Mouse (Mus musculus): ENCODE data around the gene Tpst2. TPM values are rescaled to one million over a fixed set of nuclear protein-coding genes. Genes with fewer than 3 reads are reported as not detected.

Tpst2 gene
- 10 to 100 TPM; 16.8 to 17.8 TPM for total RNA-seq (2021)
- long read RNA-seq, experiment 1, transcript Tpst2-201 (7 exons, 1,835 nt): major isoform, 17 of 27 reads
- long read RNA-seq, experiment 1, partial matches to known transcripts: 7 of 27 reads
- long read RNA-seq, experiment 1, other reads (novel, unspliced or antisense): 3 of 27 reads
- long read RNA-seq, experiment 2, transcript Tpst2-201 (7 exons, 1,835 nt): major isoform, 22 of 31 reads
- long read RNA-seq, experiment 2, partial matches to known transcripts: 4 of 31 reads
- long read RNA-seq, experiment 2, other reads (novel, unspliced or antisense): 5 of 31 reads

GRCm38 (mm10) chr5:112276267-112276873 lies at the start of gene Tpst2:
TSS of gene Tpst2 (plus strand) at chr5:112276691.
- peak; percentile 100 for DNase-seq

GRCm38 (mm10) chr5:112227354-112227753 lies 49.1 kb upstream of the Tpst2 start:
- DNase-seq: peak; percentile 32

GRCm38 (mm10) chr5:112227898-112228239 lies 48.6 kb upstream of the Tpst2 start:
- no peak for DNase-seq

- no peak for DNase-seq
These were observed 48.0 kb upstream of the Tpst2 start for GRCm38 (mm10) chr5:112228240-112229076.

- DNase-seq: no peak
These were observed 40.7 kb upstream of the Tpst2 start for GRCm38 (mm10) chr5:112235806-112236205.

- no peak for DNase-seq
These were observed 39.9 kb upstream of the Tpst2 start for GRCm38 (mm10) chr5:112236631-112237030.

GRCm38 (mm10) chr5:112237439-112237838 lies 39.1 kb upstream of the Tpst2 start:
- no peak for DNase-seq

GRCm38 (mm10) chr5:112237866-112238570 lies 38.5 kb upstream of the Tpst2 start:
- DNase-seq: no peak

GRCm38 (mm10) chr5:112238781-112239482 lies 37.6 kb upstream of the Tpst2 start:
- DNase-seq: no peak

- peak; percentile 73 for DNase-seq
These were observed 35.7 kb upstream of the Tpst2 start for GRCm38 (mm10) chr5:112240761-112241160.

GRCm38 (mm10) chr5:112241849-112242248 lies 34.6 kb upstream of the Tpst2 start:
- no peak for DNase-seq

GRCm38 (mm10) chr5:112242361-112242778 lies 34.1 kb upstream of the Tpst2 start:
- DNase-seq: no peak

GRCm38 (mm10) chr5:112243041-112243440 lies 33.5 kb upstream of the Tpst2 start:
- DNase-seq: no peak

- no peak for DNase-seq
These were observed 32.8 kb upstream of the Tpst2 start for GRCm38 (mm10) chr5:112243539-112244274.

GRCm38 (mm10) chr5:112244275-112244562 lies 32.3 kb upstream of the Tpst2 start:
- no peak for DNase-seq

GRCm38 (mm10) chr5:112244890-112245615 lies 31.4 kb upstream of the Tpst2 start:
- DNase-seq: no peak

GRCm38 (mm10) chr5:112247399-112247798 lies 29.1 kb upstream of the Tpst2 start:
- DNase-seq: no peak

GRCm38 (mm10) chr5:112249106-112249505 lies 27.4 kb upstream of the Tpst2 start:
- no peak for DNase-seq

- DNase-seq: no peak
These were observed 24.1 kb upstream of the Tpst2 start, which contains the start of gene Cryba4 for GRCm38 (mm10) chr5:112252400-112252799. TSS of gene Cryba4 (minus strand) at chr5:112252518.

GRCm38 (mm10) chr5:112253169-112253568 lies 23.3 kb upstream of the Tpst2 start:
- DNase-seq: no peak

Measured in gastrocnemius, postnatal 25 days (tissue).